Mouse (Mus musculus): ENCODE results near the gene Bhlhe41. TPM values are rescaled to one million over a fixed set of nuclear protein-coding genes. Genes with fewer than 3 reads are reported as not detected.
A peak's percentile ranks its signal among the peaks of the same experiment; 100 is the strongest.

The Bhlhe41 gene
- polyA plus RNA-seq, 1 experiment from 2014 or later, result 2.4 TPM

DNA sequence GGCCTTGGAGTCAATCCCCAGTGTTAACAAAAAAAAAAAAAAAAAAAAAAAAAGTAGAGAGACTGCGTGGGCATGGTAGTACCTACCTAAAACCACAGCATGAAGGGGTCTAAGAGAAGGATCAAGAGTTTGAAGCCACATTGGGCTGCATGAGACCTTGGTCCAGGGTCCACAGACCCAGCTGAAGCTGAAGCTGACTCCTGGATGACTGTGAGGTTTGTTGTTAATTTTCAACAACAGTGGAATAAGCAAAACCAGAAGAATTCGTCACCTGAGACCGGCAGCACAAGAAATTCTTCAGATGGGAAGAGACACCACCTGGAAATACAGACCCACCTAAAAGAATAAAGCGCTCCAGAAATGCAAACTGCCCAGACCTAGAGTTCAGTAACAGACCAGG lies 39.1 kb downstream of the Bhlhe41 start:
- H3K9me3 ChIP-seq (replicated peaks), result no peaks in the 10 kb centered on the region
- no peak overlapping the region for H3K27ac ChIP-seq
- H3K4me3 ChIP-seq, result no peak overlapping the region
- H3K4me2 ChIP-seq (replicated peaks), result no peak overlapping the region
- WGBS, result 91% methylated on average over 4 of the region's 4 CpGs
- no peak overlapping the region for H3K9ac ChIP-seq
- no peak for ATAC-seq (ENCODE audit: low FRiP score)
- H3K36me3 ChIP-seq, result 0 out of 2 replicates have a peak, but pooled peaks cover 3% of the 10 kb centered on the region
- no peaks in the 10 kb centered on the region; the same call in 1 of the 2 replicates for H3K27me3 ChIP-seq
- H3K4me1 ChIP-seq, result peaks cover 6% of the 10 kb centered on the region; the same call in 1 of the 2 replicates

DNA sequence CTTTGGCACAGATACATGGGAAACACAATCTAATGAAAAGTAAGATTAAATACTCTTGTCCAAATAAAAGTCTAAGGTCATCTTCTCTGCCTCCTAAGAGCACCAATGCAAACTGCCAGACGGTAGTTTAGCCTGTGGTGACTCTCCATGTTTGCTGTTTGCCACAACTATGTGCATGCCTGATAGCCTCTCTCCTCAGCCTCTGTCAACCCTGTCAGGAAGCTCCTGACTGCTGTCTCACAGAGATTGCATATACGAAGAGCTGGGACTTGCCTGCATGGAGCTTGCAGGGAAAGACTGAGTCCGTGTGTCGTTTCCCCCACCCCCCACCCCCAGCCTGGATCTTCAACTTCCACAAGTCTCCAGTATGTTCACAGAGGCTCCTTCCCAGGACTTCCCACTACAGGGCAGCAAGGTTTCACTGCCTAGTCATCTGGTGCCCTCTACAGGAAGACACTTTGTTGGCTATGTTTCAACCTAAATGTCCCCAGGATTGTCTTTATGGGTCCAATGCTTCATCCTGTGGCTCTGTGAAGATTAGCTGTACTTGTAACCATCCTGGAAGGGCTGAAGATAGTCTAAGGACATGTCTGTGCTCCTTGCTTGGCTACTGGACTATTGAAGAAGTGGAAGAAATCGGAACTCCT lies 41.6 kb downstream of the Bhlhe41 start:
- Histone ChIP-seq H3K27ac (no peak overlapping the region), H3K27me3 (no peaks in the 10 kb centered on the region)
- 40% methylated on average over 5 of the region's 5 CpGs for WGBS

DNA sequence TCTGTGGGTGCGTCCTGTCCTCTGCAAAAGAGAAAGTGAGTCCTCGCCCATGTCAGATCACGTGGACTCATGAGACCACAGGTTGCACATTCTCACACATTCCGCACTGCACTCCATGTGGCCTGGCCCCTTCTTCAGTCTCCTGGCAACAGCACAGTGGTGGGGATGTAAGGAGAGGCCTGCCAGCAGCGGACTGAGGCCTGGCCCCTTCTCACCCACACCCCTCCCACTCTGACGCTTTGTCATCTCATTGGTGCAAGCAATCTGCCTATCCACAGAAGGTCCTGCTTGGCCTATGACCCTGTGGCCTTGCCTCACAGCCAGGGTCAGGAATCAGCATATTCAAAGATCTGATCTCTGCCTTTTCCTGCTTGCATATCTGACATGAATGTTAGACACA lies 42.3 kb downstream of the Bhlhe41 start:
- Histone ChIP-seq H3K4me3 (no peak overlapping the region), H3K4me2 (replicated peaks) (no peak overlapping the region), H3K9ac (no peak overlapping the region), H3K4me1 (peaks cover 6% of the 10 kb centered on the region; the same call in 1 of the 2 replicates), H3K36me3 (0 out of 2 replicates have a peak, but pooled peaks cover 3% of the 10 kb centered on the region), H3K9me3 (replicated peaks) (no peaks in the 10 kb centered on the region), H3K27ac (no peak overlapping the region), H3K27me3 (no peaks in the 10 kb centered on the region)
- WGBS, result 26% methylated on average over 6 of the region's 6 CpGs
- 0 out of 2 replicates have a peak, but pooled peaks have one; percentile 50 for ATAC-seq (ENCODE audit: low FRiP score)

More for the DNA sequence above, 41.6 kb downstream of the Bhlhe41 start:
- H3K4me2 ChIP-seq (replicated peaks), result no peak overlapping the region
- no peak for ATAC-seq (ENCODE audit: low FRiP score)
- no peaks in the 10 kb centered on the region for H3K9me3 ChIP-seq (replicated peaks)
- 0 out of 2 replicates have a peak, but pooled peaks cover 3% of the 10 kb centered on the region for H3K36me3 ChIP-seq
- H3K4me3 ChIP-seq, result no peak overlapping the region
- peaks cover 6% of the 10 kb centered on the region; the same call in 1 of the 2 replicates for H3K4me1 ChIP-seq
- H3K9ac ChIP-seq, result no peak overlapping the region

DNA sequence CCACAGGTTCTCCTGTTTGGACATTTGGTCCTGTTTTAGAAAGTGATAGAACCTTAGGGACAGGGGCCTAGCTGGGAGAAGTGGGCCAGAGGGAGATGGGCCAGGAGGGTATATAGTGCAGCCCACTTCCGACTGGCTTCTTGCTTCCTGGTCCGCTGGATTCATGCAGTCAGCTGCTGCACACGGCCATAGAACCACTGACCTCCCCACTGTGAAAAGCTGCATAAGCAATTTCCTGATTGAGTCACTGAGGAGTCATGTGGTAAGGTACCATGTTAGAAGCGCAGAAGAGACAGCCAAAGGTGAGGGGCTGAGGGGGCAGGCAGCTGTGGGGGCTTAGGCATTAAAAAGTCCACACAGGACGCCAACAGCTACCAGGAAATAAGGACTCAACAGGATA lies 43.1 kb downstream of the Bhlhe41 start:
- H3K4me1 ChIP-seq, result peaks cover 6% of the 10 kb centered on the region; the same call in 1 of the 2 replicates
- WGBS, result 67% methylated on average over 5 of the region's 5 CpGs
- no peak for ATAC-seq (ENCODE audit: low FRiP score)
- no peak overlapping the region for H3K27ac ChIP-seq
- 0 out of 2 replicates have a peak, but pooled peaks cover 3% of the 10 kb centered on the region for H3K36me3 ChIP-seq
- no peaks in the 10 kb centered on the region for H3K27me3 ChIP-seq
- no peak overlapping the region for H3K9ac ChIP-seq
- no peaks in the 10 kb centered on the region for H3K9me3 ChIP-seq (replicated peaks)
- H3K4me2 ChIP-seq (replicated peaks), result no peak overlapping the region
- H3K4me3 ChIP-seq, result no peak overlapping the region

DNA sequence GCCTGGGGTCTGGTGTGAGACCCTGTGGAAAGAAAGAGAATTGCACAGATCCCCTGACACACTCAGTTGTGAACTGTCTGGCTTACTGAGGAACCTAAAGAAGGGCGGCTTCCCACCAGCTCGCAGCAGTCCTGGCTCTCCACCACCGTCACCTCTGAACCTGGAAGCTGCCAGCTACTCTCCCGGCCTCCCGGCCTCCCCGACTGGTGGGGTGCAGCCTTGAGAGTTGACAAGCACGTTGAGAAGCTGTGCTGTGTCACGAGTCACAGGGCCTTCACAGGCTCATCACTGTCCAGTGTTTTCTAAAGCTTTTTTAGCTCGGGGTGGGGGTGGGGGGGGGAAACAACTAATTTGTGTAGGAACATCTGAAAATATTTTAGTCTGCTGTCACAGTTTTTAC lies 46.2 kb downstream of the Bhlhe41 start:
- Histone ChIP-seq H3K27me3 (no peaks in the 10 kb centered on the region), H3K4me2 (replicated peaks) (no peak overlapping the region), H3K4me3 (no peak overlapping the region), H3K36me3 (no peaks in the 10 kb centered on the region), H3K9ac (no peak overlapping the region), H3K9me3 (replicated peaks) (no peaks in the 10 kb centered on the region), H3K4me1 (peaks cover 6% of the 10 kb centered on the region; the same call in 1 of the 2 replicates), H3K27ac (no peak overlapping the region)
- no peak for ATAC-seq (ENCODE audit: low FRiP score)
- 84% methylated on average over 9 of the region's 9 CpGs for WGBS

DNA sequence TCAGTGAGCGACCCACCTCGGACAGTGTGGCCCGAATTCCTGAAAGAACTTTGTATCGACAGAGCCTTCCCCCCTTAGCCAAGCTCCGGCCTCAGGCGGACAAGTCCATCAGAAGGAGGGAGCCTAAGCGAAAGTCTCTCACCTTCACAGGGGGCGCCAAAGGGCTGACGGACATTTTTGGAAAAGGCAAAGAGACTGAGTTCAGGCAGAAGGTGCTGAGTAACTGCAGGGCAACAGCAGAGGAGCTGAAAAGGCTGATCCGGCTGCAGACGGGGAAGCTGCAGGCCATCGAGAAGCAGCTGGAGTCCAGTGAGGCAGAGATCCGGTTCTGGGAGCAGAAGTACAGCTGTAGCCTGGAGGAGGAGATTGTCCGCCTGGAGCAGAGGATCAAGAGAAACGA lies 50.2 kb downstream of the Bhlhe41 start:
- Histone ChIP-seq H3K36me3 (no peaks in the 10 kb centered on the region), H3K27ac (no peak overlapping the region), H3K9me3 (replicated peaks) (no peaks in the 10 kb centered on the region), H3K27me3 (no peaks in the 10 kb centered on the region), H3K9ac (no peak overlapping the region), H3K4me2 (replicated peaks) (no peak overlapping the region), H3K4me3 (no peak overlapping the region), H3K4me1 (no peaks in the 10 kb centered on the region)
- 32% methylated on average over 15 of the region's 15 CpGs for WGBS
- no peak for ATAC-seq (ENCODE audit: low FRiP score)

DNA sequence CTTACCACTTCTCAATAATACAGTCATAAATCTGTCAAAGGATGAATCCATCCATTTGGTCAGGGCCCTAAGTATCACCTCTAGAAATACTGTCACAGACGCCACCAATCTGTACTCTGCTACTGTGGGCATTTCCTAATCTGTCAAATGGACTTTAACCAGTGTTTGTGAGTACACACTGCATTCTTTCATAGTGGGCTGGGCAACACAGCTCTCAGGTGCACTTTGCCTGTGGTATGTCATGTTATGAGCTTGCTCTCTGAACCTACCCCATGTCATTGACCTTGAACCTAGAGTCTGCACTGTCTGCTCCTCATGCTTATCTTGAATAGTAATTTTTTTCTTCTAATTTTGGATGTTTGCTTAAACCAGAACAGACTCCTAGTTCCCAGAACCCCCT lies 54.2 kb downstream of the Bhlhe41 start:
- Histone ChIP-seq H3K4me2 (replicated peaks) (no peak overlapping the region), H3K4me3 (no peak overlapping the region), H3K27me3 (no peaks in the 10 kb centered on the region), H3K9ac (no peak overlapping the region), H3K36me3 (0 out of 2 replicates have a peak, but pooled peaks cover 3% of the 10 kb centered on the region), H3K9me3 (replicated peaks) (no peaks in the 10 kb centered on the region), H3K4me1 (no peaks in the 10 kb centered on the region), H3K27ac (no peak overlapping the region)
- WGBS, result 86% methylated on average over 1 of the region's 1 CpGs
- ATAC-seq (ENCODE audit: low FRiP score), result no peak

DNA sequence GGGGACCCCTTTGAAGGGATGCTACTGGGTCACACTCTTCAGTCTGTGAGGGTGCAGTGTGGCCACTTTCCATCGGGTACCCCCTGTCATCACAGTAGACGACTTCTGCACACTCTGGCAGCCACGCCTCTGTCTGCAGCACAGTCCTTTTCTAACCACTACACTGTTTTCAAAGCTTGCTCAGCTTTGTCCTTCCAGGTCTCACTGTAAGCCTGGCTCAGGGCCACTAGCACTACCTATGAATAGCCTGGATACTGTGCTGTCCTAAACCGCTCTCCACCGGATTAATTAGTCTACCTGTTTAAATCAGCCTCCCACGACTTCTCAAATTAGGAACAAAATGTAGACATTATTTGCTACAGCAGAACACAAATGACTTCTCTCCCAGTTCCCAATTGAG lies 55.3 kb downstream of the Bhlhe41 start:
- no peak overlapping the region for H3K27ac ChIP-seq
- H3K9me3 ChIP-seq (replicated peaks), result no peaks in the 10 kb centered on the region
- WGBS, result 89% methylated on average over 6 of the region's 6 CpGs
- H3K4me3 ChIP-seq, result no peak overlapping the region
- no peaks in the 10 kb centered on the region for H3K27me3 ChIP-seq
- ATAC-seq (ENCODE audit: low FRiP score), result no peak
- no peak overlapping the region for H3K4me2 ChIP-seq (replicated peaks)
- H3K4me1 ChIP-seq, result no peaks in the 10 kb centered on the region
- no peak overlapping the region for H3K9ac ChIP-seq
- H3K36me3 ChIP-seq, result 0 out of 2 replicates have a peak, but pooled peaks cover 3% of the 10 kb centered on the region

DNA sequence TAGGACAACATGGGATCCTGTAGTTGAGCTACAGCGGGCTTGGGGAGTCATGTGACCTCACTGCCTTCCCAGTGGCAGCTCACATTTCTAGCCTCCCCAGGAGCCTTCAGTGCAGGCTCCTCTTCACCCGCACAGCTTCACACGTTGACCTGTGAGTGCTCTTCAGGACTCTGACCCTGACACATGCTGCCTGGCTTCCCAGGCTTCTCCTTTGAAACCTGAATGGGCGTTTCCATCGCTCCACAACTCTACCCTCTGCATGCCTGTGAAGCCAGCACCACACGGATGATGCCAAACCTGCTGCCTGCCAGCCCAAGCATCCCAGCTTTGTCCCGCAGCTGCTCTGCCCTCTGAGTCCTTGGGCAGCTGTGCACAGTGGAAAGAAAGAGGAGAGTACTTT lies 55.8 kb downstream of the Bhlhe41 start:
- no peak for ATAC-seq (ENCODE audit: low FRiP score)
- 77% methylated on average over 7 of the region's 7 CpGs for WGBS
- no peaks in the 10 kb centered on the region for H3K27me3 ChIP-seq
- no peak overlapping the region for H3K4me3 ChIP-seq
- H3K27ac ChIP-seq, result no peak overlapping the region
- H3K9me3 ChIP-seq (replicated peaks), result no peaks in the 10 kb centered on the region
- no peaks in the 10 kb centered on the region for H3K4me1 ChIP-seq
- 0 out of 2 replicates have a peak, but pooled peaks cover 3% of the 10 kb centered on the region for H3K36me3 ChIP-seq
- no peak overlapping the region for H3K4me2 ChIP-seq (replicated peaks)
- H3K9ac ChIP-seq, result no peak overlapping the region

Other genes with a start within 250 kb of the Bhlhe41 start
- not detected in 2 replicates for gene Tuba3b, start 249.8 kb downstream of the Bhlhe41 start, polyA plus RNA-seq (2016; fragmentation: Nextera tagmentation; extraction: Ambion mirVana)
- 5.1 and 7.0 TPM in 2 replicates for gene Rassf8, start 118.8 kb downstream of the Bhlhe41 start, polyA plus RNA-seq (2016; fragmentation: Nextera tagmentation; extraction: Ambion mirVana)
- gene Sspn, start 66.1 kb upstream of the Bhlhe41 start, polyA plus RNA-seq (2016; fragmentation: Nextera tagmentation; extraction: Ambion mirVana), result 6.2 and 7.8 TPM in 2 replicates

Measured in hindbrain, embryonic 12.5 days (tissue).